Mouse (Mus musculus): ENCODE data around the gene Tap1. TPM values are rescaled to one million over a fixed set of nuclear protein-coding genes. Genes with fewer than 3 reads are reported as not detected.

Tap1 gene
- polyA plus RNA-seq (2012) = 1.1 and 1.4 TPM in 2 replicates

DNA sequence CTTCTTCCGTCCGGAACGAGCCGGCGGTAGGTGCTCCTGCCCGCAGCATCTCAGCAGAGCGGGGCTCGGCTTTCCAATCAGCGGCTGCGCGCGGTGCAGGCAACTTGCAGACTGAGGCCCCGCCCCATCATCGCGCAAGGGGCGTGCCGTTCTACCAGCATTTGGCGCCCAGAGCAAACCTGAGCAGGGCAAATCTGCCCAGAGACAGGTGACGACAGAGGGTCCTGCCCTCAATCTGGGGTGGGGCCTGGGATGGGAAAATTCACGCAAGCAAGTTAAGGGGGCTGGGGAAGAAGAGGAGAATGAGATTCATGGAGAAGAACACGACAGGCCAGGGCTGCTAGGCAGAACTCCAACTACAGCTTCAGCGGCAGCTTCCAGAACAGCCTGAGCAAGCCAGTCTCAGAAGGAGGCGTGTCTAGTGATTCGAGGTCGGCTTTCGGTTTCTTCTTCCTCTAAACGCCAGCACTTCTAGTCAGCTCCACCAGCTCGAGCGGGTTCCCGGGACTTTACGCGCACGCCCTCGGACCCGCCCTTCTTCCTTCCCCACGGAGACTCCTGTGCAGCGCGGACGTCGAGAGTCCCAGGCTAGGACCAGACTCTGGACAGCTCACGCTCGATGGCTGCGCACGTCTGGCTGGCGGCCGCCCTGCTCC, at the start of gene Tap1, which contains the start of gene Psmb9:
TSS of gene Tap1 (plus strand) at position 293 of the 656 bp plus-strand sequence.
TSS of gene Psmb9 (minus strand) at position 504 of the 656 bp plus-strand sequence.
- no peak for TF ChIP-seq GATA1 (IDR thresholded peaks at IDR 0.05; ENCODE audit: low read length)

DNA sequence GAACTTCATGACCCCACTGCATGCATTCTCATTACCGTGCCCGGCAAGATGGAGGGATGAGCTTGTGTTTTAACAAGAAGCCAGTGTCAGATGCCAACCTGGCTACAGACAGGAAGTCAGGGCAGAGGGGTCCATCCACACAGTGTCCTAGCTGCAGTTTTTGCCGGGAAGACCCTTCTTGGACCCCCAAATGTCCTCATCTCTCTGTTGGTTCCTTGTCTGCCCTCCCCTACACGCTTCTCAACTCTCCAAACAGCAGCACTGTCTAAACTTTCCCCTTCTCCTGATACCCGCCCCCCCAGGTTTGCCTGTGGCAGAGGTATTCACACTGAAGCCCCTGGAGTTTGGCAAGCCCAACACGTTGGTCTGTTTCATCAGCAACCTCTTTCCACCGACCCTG, 49.8 kb upstream of the Tap1 start:
- no peak for TF ChIP-seq GATA1 (IDR thresholded peaks at IDR 0.05; ENCODE audit: low read length)

DNA sequence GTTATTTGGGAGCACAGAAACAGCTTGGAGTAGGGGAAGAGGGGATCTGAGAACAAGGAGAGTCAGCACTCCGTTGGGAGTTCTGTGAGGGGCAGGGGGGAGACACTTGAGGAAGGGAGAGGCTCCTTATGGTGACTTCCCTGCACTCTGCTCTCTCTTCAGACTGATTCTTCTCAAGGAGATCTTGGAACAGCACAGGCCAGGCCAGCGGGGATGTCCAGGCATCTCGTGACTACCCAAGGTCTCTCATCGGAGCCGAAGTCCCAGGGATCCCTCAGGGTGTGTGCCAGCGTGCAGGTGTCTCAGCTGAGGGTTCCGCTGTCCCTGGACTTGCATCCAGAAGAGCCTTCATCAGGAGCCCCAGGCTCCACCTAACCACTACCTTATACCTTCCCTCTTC, 48.7 kb upstream of the Tap1 start:
- no peak for TF ChIP-seq GATA1 (IDR thresholded peaks at IDR 0.05; ENCODE audit: low read length)

DNA sequence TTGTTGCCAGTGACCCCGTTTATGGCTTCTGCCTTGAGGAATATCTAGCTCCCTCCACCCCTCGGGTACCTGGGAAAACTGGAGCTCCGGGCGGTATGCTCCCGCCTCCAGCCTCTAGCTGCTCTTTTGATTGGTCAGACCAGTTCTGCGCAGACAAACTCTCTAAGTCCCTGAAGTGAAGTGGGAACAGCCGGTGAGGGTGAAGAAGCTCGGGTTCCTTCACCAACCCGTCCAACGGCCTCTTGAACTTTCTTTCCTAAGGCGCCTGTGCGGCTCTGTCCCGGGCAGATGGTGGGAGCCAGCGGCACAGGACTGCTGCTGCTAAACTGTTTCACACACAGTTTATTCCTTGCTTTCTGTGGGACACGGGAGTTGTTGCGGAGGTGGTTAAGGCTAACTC, 47.9 kb upstream of the Tap1 start:
- no peak for TF ChIP-seq GATA1 (IDR thresholded peaks at IDR 0.05; ENCODE audit: low read length)

DNA sequence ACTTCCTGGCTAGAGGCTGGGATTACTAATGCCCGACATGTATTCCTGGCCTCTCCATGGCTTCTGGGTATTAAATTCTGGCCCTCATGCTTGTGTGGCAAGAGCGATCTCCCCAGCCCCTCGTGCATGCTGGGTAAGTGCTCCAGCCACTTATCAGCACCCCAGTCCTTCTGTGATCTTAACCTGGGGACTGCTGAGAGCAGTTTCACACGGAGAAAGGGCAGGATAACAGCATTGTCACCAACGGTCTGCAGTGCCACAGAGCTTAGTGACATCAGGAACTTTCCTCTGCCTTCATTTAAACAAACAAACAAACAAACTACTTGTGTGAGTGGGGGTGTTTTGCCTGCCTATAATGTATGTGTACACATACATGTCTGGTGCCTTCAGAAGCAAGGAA, 47.1 kb upstream of the Tap1 start:
- TF ChIP-seq GATA1 (IDR thresholded peaks at IDR 0.05; ENCODE audit: low read length) = no peak

DNA sequence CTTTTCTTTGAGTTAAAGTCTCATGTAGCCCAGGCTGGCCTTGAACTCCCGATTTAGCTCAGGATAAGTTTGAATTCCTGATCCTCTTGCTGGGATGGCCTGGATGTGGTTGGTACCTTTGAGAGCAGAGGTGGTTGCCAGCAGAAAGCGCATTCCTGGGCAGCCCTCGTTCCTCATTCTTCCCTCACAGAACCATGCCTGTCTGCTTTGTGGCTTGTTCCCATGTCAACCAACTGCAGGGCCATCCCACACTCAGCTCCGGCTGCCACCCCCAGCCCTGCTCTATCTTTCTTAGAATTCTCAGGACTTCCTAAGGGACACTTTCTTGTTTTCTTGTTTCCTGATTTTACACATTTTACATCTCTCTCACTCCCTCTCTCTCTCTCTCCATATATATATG, 45.9 kb upstream of the Tap1 start:
- no peak for TF ChIP-seq GATA1 (IDR thresholded peaks at IDR 0.05; ENCODE audit: low read length)

DNA sequence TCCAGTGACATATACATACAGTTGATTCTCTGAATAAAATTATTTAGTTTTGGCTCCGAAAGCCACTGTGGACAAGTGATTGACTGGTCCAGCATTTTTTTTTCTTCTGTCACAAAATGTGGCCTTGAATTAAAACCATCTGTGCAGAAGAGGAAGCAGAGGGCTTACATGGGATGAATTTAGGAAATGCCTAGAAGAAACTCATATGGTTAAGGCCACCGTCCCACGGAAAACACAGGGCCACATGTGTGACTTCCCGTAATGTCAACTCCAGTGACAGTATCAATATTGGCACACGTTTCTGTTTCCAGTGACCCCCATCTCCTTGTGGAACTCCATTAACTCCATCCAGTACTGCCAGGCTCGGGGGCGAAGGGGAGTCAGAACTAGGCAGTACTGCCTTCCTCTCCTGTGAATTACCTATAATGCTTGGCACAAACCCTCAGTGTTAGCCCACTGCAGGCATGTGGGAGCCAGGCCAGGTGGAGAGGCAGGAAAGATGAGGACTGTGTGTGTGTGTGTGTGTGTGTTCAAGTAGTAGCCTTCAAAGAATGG, 44.8 kb upstream of the Tap1 start:
- no peak for TF ChIP-seq GATA1 (IDR thresholded peaks at IDR 0.05; ENCODE audit: low read length)

DNA sequence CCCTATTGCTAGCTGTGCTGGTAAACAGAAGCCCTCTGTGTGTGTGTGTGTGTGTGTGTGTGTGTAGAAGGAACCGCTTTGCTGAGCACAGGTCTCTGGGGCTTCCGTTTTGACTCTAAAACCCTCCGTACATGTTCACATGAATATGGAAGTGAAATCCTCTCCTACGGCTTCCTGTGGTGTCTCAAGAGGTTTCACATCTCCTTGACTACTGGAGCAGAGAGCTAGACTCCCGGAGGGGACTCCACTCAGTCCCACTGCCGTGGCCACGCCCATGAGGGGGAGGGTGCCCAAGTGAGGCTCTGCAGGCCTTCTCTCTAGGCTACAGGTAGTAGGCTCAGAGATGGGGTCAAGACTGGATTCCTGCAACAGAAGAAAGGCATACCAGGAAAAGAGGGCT, 44.3 kb upstream of the Tap1 start, which contains the start of gene H2-DMb2:
TSS of gene H2-DMb2 (plus strand) at position 275 of the 400 bp plus-strand sequence.
- TF ChIP-seq GATA1 (IDR thresholded peaks at IDR 0.05; ENCODE audit: low read length) = no peak

DNA sequence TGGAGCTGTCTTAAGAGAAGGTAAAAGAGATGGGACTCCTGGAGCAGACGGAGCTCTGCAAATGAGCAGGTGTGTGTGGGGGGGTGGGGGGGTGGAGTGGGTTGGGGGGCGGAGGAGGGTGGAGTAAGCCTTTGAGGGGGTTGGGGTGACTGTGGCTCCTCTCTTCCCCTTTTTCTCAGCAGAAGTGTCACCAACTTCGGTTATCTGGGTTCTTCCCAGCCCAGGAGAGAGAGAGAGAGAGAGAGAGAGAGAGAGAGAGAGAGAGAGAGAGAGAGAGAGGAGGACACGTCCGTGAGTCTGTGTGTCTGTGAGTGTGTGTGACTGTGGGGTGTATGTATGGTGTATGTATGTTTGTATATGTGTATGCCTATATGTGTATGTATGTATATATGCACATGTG, 43.9 kb upstream of the Tap1 start:
- TF ChIP-seq GATA1 (IDR thresholded peaks at IDR 0.05; ENCODE audit: low read length) = no peak

DNA sequence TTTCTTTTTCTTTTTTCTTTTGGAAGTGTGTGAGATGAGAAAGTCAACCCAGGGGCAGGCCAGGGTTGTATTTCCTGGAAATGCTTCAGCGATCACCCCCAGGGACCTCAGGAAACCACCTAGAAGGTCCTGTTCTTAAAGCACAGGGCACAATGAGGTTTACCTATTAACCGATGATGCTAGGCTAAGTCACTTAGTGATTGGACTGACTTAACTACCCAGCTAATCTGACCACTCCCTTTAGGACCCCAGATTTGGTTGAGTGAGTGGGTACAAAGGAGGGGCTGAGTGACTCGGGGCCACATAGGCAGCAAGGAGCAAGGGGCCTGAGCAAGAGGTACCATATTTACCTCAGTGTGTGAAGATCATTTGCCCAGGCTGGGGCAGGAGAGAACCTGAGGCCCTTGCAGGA, 42.4 kb upstream of the Tap1 start:
- TF ChIP-seq GATA1 (IDR thresholded peaks at IDR 0.05; ENCODE audit: low read length) = no peak

DNA sequence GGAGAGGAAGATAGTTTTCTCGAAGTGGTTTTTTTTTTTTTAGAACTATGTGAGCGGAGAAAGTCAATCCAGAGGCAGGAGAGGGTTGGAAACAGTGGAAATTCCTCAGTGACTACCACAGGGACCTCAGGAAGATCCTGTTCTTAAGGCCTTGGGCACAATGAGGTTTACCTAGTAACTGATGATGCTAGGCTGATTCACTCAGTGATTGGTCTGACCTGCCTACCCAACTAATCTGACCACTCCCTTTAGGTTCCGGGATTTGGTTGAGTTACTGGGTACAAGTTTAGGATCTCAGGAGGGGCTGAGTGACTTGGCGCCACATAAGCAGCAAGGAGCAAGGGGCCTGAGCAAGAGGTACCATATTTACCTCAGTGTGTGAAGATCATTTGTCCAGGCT, 34.4 kb upstream of the Tap1 start, which contains the start of gene H2-DMb1:
TSS of gene H2-DMb1 (plus strand) at position 150 of the 400 bp plus-strand sequence.
- no peak for TF ChIP-seq GATA1 (IDR thresholded peaks at IDR 0.05; ENCODE audit: low read length)

DNA sequence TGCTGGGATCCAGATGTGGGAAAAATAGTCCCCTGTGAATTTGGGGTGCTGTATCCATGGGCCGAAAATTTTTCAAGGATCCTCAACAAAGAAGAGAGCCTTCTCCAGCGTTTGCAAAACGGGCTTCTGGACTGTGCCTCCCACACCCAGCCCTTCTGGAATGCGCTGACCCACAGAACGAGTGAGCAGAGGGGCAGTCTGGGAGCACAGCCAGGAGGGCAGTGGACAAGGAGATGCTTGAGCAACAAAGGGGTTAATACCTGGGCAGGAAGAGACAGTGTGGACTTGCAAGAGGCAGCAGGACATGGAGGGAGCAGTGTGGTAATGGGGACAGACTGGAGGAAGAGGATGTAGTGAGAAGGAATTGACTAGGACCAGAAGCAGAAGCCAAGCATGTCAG, 31.8 kb upstream of the Tap1 start:
- TF ChIP-seq GATA1 (IDR thresholded peaks at IDR 0.05; ENCODE audit: low read length) = no peak

DNA sequence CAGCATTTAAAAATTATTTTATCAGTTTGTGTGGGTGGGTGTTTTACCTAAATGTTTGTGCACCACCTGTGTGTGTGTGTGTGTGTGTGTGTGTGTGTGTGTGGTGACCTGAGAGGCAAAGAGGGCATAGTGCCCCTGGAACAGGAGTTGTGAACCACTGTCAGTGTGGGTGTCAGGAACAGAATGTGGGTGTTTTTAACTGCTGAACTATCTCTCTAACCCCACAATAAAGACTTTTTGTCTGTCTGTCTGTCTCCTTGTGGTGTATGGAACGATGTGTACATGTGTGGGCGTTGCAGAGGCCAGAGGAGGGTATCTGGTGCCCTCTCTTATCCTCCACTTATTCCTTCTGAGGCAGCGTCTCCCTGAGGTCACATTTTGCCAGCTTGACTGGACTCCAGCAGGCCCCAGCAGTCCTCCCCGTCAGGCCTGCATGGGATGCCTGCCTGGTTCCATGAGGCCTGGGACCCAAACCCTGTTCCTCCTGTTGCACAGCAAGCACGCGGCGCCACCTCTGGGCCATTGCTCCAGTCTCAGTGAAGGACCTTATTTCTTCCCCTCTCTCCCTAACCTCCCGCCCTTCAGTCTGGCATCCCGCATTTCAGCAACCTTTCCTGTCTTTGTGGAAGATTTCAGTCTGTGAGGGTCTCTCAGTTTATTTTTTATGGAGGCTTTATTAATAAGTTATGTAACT, 23.0 kb upstream of the Tap1 start:
- TF ChIP-seq GATA1 (IDR thresholded peaks at IDR 0.05; ENCODE audit: low read length) = no peak

DNA sequence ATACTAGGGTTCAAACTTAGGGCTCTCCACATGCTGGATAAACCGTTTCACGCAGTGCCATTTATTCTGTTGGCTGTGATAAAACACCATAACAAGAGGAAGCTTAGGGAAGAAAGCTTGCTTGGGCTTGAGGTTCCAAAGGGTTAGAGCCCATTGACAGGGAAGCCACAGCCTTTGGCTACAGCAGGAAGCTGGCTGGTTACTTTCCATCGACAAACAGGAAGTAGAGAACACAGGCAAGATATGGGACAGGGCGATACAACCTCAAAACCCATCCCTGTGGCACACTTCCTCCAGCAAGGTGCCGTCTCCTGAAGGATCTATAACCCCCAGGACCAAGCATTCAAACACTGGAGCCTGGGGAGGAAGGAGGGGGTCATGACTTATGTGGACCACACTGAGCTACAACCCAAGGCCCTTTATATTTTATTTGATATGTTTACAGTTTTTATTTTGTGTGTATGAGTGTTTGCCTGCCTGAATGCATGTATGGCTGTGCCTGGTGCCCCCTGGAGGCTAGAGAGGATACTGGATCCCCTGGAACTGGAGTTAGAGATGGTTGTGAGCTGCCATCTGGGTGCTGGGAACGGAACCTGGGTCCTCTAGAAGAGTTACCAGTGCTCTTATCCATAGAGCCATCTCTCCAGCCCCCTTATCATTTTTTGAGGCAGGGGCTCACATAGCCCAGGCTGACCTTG, 22.2 kb upstream of the Tap1 start:
- TF ChIP-seq GATA1 (IDR thresholded peaks at IDR 0.05; ENCODE audit: low read length) = no peak

DNA sequence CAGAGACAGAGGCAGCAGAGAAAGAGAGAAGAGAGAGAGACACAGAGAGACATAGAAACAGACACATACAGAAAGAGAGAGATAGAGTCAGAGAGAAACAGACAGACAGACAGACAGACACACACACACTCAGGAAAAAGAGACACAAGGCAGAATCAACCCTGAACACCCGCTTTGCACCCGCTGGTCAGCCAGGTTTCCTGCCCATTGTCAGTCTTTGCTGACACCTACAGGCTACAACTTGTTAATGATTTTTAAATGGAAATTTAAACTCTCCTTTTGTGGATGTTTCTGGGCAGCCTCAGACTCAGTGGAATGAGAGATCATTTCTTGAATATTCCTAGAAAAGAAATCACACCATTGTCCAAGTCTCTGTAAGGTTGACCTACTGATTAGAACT, 18.1 kb upstream of the Tap1 start:
- no peak for TF ChIP-seq GATA1 (IDR thresholded peaks at IDR 0.05; ENCODE audit: low read length)

DNA sequence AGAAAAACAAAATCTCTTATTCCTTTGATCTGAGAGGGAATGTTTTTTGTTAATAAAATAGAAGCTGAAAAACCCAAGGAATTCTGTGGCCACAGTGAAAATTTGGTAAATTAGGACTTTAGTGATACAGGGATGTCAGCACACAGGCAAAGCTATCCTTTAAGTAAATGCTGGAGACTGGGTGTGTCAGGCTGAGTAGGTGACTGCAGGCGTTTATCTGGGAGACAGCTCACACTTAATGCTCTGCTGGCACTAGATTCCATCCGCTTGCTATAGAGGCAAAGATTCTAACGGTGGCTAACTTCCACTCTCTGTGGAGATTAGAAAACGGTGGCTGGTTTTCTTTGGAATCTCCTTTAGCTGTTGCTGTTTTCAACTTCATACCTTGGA, 16.9 kb upstream of the Tap1 start:
- TF ChIP-seq GATA1 (IDR thresholded peaks at IDR 0.05; ENCODE audit: low read length) = no peak

Data from G1E-ER4 (cell line).